Mouse (Mus musculus) MEL-GATA-1-ER (cell line): ENCODE results near the gene Prdm2.
A peak's percentile ranks its signal among the peaks of the same experiment; 100 is the strongest.

Source experiments
- DNase-seq: peaks from one replicate; pipeline ENCODE4 v3.0.0-alpha.2; 2012; ENCODE audit warnings: low read depth; ENCODE audit errors: extremely low read depth

The Prdm2 gene

GRCm38 (mm10) chr4:143154571-143154970 lies 58.2 kb downstream of the Prdm2 start:
- DNase-seq = no peak

DNA sequence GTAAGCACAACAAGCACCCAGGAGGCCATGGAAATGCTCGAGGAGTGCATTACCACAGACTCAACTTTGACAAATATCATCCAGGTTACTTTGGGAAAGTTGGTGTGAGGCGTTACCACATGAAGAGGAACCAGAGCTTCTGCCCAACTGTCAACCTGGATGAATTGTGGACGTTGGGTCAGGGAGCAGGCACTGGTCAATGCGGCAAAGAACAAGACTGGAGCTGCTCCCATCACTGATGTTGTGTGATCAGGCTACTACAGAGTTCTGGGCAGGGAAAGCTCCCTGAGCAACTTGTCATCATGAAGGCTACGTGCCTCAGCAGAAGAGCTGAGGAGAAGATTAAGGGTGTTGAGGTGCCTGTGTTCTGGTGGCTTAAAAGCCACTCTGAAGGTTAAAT lies 60.2 kb downstream of the Prdm2 start:
- DNase-seq = no peak

DNA sequence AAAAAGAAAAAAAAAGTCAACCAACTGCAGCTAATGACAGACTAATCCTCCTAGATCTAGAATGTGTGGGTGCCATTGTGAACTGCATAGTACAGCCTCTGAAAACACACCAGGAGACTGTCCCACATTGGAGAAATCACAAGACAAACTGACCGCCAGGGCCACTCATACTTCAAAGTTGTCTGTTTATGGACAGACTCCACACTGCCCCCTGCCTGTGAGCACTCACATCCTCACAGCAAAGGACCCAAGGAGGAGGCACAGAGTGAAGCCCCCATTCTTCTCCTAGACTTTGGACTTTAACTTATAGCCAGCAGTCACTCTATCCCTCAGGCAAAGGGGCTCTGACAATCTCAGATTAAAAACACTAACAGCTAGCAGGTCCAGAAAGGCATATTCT lies 61.5 kb downstream of the Prdm2 start:
- no peak for DNase-seq

- DNase-seq = no peak
Measured at GRCm38 (mm10) chr4:143147666-143148065, 65.1 kb downstream of the Prdm2 start.

- DNase-seq = peak; percentile 32
Measured at GRCm38 (mm10) chr4:143143615-143144014, 69.2 kb downstream of the Prdm2 start.

DNA sequence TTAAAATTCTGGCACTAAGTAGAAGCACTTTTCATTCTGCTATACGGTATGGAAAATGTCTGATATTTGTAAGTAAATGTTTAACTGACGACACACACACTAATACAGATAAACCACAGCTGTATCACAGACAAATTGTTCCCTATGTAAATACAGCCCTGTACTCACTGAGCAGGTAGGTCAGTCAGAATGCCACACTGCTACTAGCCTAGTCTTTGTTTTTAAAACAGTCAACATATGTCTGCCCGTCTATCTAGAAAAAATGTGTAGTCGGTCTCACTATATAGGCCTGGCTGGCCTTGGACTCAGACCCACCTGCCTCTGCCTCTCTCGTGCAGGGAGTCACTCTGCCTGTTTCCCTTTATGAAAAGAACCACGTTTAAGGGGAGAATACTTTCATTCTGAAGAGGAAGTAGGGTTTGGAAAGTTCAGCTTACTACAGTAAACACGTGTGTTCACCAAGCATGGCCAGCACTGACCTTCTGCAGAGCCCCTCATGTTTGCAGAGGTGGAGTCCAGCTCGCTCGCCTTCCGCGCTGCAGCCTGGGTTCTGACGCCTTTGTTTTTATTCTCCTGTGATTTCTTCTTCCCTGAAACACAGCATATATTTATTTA lies 71.0 kb downstream of the Prdm2 start:
- no peak for DNase-seq

DNA sequence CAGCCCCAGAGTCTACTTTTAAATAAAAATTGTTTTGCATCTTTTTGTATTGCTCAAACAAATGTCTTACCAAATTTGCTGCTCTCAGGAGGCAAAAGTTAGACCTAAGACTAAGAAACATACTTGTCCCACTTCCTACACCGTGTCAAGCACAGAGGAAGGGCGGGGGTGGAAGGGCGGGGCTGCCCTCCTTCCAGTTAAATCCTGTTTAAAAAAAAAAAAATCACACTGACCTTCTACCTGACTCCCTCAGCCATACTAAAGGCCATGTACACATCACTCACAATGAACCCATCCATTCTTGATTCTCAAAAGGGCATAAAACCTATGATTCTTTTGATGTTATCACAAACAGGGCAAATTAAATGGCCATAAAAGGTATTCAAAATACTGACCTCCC lies 71.9 kb downstream of the Prdm2 start:
- no peak for DNase-seq

DNA sequence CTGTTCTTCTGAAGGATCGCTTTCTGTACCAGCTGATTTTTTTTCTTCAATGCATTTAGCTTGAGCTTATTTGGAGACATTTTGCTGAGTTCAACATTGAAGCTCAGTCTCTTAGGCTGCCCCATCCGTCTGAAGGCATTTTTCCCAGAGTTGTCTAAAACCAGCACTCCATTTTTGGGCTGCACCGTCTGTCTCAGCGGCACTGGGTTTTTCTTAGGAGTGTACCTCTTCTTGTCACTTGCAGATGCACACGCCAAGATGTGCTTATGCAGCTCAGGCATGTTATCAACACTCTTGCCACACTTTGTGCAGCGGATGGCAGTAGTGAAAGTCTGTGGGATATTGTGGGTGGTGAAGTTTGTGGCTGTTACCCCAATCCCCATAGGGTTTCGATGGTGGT lies 80.4 kb downstream of the Prdm2 start:
- no peak for DNase-seq

- DNase-seq = no peak
Measured at GRCm38 (mm10) chr4:143130441-143130840, 82.4 kb downstream of the Prdm2 start.

DNA sequence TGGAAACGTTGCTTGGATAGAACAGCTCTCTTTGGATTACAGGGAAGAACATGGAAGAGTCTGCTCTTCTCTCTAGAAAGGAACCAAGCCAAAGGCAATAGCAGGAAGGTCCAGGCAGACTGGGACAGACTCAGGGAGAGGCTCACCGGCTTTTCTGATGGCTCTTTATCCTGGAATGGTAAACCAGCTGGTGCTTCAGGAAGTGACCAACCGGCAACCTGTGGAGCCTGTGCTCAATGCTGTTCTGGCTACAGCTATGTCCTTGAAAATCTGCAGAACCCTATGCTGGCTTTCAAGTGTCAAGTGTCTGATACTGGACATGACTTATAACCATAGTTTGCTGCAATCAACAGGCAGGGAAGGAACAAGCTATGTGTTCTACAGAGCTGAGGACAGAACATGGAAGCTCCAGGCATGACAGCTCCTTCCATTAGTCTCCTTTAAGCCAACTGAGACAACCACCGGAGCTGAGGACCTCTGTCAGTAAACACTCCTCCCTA lies 83.5 kb downstream of the Prdm2 start:
- DNase-seq = no peak

DNA sequence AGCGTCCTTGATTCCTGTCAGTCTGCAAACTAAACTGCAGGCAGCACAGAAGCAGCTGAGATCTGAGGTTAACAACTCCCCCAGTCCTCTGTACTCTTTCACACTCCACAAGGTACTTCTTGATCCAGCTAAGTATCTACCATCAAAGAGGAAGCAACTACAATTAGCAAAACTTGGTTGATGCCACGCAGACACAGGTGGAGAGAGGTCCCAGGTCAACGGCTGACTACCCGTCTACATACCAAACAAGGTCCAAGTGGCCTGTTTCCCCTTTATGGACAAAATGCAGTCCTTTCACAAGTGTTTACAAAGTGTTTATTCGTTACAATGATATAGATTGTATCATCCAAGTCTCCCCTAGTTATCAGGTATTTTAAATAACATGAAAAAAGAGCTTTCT lies 85.6 kb downstream of the Prdm2 start:
- no peak for DNase-seq

GRCm38 (mm10) chr4:143126476-143126875 lies 86.3 kb downstream of the Prdm2 start:
- DNase-seq = no peak

GRCm38 (mm10) chr4:143125290-143125689 lies 87.5 kb downstream of the Prdm2 start:
- no peak for DNase-seq

GRCm38 (mm10) chr4:143123043-143123442 lies 89.8 kb downstream of the Prdm2 start:
- DNase-seq = no peak

DNA sequence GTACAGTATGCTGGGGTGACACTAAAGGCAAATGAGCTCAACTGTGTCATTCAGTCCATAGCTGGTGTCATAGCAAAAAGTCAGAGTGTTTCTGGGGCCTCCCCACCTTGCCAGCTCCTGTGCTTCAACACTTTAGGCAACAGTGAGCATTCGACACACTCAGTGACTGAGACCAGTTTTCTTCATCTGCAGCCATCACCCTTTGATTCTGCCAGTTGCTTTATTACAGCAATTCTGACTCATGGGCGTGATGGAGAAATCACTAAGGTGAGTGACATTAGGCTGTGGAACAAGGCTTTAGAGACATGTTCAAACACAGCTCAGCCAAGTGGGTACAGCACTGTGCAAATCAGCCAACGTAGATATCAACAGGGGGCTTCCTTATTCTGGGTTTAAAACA lies 91.6 kb downstream of the Prdm2 start:
- no peak for DNase-seq

- DNase-seq = no peak
Measured at GRCm38 (mm10) chr4:143120008-143120407, 92.8 kb downstream of the Prdm2 start.

DNA sequence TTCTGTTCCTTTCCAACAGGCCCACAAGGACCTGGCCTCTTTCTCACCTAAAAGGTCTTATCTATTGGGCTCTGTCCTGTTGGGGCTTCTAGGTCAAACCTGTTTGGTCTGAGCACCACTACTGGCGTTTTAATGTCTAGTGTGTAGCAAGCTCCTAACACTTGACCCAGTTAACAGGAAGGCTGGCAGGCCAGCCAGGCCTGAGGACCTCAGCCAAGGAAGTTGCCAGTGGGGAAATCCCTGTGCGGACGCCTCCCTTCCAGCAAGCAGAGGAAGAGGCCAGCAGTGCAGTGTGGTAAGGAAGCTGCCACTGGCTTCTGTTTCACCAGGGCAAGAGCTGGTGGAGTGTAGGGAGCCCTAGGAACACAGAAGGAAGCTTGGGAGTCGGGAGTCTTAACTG lies 94.0 kb downstream of the Prdm2 start:
- no peak for DNase-seq

DNA sequence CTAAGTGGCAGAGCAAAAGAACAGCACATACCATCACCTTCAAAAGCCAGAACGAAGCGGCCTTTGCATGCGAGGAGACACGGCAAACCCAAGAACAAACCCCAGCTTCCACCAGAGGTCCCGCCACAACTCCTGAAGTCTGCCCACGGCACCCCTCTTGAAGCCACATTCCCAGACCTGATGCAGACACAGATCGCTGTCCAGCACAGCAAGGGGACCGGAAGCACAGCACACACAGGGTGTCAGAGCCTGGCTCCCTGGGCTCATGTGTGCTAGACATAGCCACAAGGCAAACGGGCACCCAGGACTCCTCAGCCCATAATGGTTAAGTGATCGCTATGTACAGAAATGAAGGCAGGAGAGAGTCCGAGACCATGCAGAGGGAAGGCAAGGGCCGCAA lies 96.9 kb downstream of the Prdm2 start:
- no peak for DNase-seq

DNA sequence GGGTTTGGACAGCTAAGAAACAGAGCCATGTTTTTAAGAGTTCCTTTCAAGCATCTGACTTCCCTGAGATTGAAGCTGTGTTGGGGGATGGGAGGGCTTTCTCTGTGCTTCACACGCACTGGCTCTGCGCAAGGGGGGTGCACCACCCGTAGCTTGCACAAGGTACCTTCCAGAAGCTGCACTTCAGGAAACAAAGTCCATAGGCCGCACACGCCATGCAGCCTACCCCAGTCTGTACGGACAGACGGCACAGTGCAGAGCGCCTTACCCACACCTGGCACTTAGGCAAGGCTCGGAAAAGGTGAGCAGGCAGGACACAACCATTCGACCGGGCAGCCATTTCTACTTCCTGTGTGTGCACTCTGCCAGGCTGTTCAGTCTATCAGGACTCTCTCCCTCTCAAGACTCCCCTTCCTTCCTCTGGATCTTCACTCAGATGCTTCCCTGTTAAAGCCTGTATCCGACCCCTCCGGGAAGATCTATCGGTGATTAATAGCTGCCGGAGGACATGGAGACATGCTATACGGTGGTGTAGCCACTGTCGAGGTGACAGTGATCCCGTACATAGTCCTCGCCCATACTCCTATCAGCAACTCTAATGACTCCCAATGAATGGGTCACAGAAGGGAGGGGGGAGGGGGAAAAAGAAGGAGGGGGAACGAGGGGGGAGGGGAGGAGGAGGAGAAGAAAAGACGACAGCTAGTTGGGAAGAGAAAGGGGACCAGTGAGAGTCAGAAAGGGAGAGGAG lies 98.4 kb downstream of the Prdm2 start:
- no peak for DNase-seq

DNA sequence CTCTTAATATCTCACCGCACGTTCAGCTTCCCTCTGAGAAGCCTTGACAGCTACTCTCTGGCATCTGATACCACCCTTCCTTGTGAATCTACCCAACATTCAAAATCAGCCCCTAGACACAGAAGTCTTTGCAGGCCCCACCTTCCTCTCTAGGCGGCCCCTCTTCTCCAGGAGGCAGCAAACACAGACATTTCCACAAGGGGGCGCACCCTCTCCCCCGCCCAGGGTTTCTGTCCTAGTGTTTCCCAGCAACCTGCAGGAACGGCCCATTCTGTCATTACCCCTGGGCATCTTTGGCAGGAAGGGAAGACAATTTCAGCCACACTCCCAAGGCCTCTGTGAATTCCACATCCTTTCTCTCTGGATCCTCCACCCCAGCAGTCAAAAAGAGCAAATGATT lies 99.8 kb downstream of the Prdm2 start:
- no peak for DNase-seq

GRCm38 (mm10) chr4:143112439-143112838 lies 100.4 kb downstream of the Prdm2 start:
- DNase-seq = no peak

GRCm38 (mm10) chr4:143111872-143112271 lies 100.9 kb downstream of the Prdm2 start:
- DNase-seq = no peak

GRCm38 (mm10) chr4:143108552-143108951 lies 104.2 kb downstream of the Prdm2 start:
- no peak for DNase-seq
